Mouse (Mus musculus) splenic B cell, adult 2 months (primary cell): ENCODE measurements around the gene Smim14.
"Not testable (repeated sequence)": the region's sequence is repeated elsewhere in the genome, so short reads cannot be mapped to it uniquely, and the experiment has no call there.

ENCODE experiments used
- DNase-seq: peaks from one replicate; pipeline ENCODE4 v3.0.0-alpha.2; 2011; ENCODE audit warnings: low read depth, low spot score
- H3K27me3 ChIP-seq: 2 replicates; pipeline ENCODE4 v1.6.1; 2012; ENCODE audit warnings: mild to moderate bottlenecking, low read length, moderate library complexity, mixed read lengths; ENCODE audit not compliant: control insufficient read depth, poor library complexity, insufficient read depth, severe bottlenecking
- H3K36me3 ChIP-seq: 2 replicates; pipeline ENCODE4 v1.6.1; 2012; ENCODE audit warnings: mild to moderate bottlenecking, low read length, moderate library complexity, mixed read lengths; ENCODE audit not compliant: control insufficient read depth, poor library complexity, insufficient read depth, severe bottlenecking

Smim14 gene

DNA sequence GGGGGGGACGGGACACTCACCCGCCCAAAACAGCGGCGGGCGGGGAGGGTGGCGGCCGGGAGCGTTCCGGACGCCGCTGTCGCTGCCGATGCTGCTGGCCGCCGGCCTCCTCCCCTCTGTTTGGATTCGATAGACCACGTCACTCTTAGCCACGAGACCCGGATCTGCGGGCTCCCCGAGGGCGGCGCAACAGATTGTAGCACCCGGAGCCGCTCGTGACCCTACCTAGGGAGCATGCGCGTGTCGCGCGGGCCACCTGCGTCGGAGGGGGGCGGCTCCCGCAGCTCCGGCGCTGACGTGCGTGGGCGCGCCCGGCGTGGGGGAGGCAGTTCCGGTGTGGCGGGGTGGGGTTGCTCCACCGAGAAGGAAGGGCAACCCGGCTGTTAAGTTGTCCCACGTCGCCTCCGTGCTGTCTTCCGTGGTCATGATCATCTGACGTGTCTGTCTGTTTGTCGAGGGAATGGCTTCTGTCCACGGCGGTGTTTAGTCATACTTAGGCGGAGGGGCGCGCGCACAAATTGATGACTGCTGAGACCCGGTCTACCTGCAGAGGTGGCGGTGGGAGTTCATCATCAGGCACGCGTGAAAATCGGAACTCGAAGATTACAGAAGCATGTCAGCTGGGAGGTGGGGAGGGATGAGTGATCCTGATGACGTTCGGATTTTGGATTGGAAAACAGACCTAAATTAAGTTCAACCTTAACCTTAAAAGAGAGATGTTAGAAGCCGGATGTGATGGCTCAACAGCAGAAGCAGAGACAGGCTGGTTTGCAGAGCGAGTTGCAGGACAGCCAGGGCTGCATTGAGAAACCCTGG lies 44.1 kb downstream of the Smim14 start, which contains the start of gene Gm43552:
Gene Gm43552, minus strand, starts transcription at position 118 of the 816 bp plus-strand sequence.
- peak; percentile 99 for DNase-seq
- Histone ChIP-seq H3K27me3 (no peaks in the 10 kb centered on the region), H3K36me3 (peaks cover 2% of the 10 kb centered on the region; the same call in 1 of the 2 replicates)

DNA sequence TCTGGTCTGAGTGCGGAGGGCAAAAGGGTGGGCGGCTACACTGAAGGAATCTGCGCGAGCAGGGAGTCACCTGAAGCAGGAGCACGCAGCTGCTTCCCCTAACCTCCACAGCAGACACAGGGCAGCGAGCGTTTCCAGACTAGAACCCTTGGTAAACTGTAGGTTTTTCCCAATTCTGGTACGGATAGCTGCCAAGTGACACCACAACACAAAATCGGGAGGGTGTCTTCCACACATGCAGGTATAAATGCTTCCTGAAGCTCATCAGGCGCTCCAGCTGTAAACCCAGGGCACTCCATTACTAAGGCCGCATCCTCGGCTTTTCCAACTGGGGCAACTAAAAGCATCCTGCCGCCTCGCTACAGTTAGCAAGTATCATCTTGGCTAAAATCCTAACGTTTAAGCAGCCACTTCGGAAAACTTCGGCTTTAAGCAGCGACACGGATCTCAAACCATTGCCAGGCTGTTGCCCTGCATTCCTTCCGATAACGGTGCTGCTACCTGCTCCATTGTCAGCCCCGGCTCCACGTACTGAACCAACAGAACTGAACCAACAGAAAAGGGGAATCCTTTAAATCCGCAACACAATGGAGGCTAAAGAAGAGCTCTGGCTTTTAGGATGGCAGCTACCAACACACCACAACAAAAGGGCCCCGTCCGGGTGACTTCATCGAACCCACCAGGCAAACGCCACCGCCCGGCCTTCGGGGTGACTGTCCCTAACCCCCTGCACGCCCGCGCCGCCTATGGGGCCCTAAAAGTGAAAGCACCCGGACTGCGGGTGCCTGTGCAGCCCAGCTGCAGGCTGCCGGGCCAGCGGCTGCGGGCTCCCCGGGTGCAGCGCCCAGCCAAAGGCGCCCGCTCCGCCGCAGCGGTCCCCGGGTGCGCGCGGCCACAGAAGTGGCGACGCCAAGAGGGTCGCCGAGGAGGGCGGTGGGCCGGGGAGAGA lies 44.9 kb downstream of the Smim14 start:
- no peaks in the 10 kb centered on the region; the same call in 1 of the 2 replicates for H3K27me3 ChIP-seq
- H3K36me3 ChIP-seq = peaks cover 2% of the 10 kb centered on the region; the same call in 1 of the 2 replicates
- DNase-seq = peak; percentile 87

DNA sequence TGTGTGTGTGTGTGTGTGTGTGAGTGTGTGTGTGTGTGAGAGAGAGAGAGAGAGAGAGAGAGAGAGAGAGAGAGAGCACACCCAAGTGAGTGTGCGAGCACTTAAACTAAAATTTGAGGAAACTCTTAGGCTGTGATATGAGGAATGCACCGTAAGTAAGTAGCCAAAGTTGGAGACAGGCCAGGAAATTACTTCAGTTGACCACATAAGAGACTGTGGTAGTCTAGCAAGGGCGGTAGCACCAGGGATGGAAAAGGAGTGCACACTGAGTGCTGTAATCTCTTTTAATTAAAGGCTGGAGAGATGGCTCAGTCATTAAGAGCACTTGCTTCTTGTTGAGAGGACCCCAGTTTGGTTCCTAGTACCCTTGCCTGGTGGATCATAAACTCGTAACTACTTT lies 47.2 kb downstream of the Smim14 start:
- peak; percentile 61 for DNase-seq
- Histone ChIP-seq H3K36me3 (peaks cover 2% of the 10 kb centered on the region; the same call in 1 of the 2 replicates), H3K27me3 (no peaks in the 10 kb centered on the region; the same call in 1 of the 2 replicates)

DNA sequence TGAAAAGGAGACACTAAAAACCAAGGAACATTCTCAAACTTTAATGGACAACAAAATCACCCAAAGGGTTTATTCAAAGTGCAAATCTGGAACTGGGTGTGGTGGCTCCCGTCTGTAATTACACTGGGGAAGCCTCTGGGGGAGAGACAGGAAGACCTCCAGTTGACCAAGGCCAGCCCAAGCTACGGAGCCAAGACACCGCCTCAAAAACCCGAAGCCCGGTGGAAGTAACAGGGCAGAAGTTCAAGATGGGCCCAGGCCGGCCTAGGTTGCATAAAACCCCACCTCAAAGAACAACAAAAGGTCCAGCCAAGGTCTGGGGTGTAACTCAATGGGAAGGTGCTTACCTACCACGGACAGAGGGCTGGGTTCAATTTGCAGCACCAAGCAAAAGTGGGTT lies 48.3 kb downstream of the Smim14 start:
- Histone ChIP-seq H3K36me3 (peaks cover 2% of the 10 kb centered on the region; the same call in 1 of the 2 replicates), H3K27me3 (no peaks in the 10 kb centered on the region; the same call in 1 of the 2 replicates)
- DNase-seq = no peak

DNA sequence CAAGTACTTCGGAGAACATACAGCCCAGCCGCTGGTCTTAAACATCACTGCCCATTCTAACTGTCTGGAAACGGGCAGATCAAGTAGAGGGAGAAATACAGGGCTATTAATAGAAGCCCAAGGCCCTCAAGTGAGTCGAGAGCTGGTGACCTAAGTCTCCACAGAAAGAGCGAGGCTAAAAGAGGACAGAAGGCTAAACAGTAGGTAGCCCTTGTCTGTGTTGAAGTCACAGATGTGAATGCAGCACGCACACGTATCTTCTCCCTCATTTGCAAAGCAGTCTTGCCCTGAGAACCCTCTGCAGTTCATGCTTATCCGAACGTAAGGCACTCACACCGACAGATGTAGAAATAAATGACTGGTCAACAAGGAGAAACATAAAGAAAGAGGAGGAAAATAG lies 49.6 kb downstream of the Smim14 start:
- Histone ChIP-seq H3K36me3 (peaks cover 2% of the 10 kb centered on the region; the same call in 1 of the 2 replicates), H3K27me3 (no peaks in the 10 kb centered on the region; the same call in 1 of the 2 replicates)
- peak; percentile 57 for DNase-seq

DNA sequence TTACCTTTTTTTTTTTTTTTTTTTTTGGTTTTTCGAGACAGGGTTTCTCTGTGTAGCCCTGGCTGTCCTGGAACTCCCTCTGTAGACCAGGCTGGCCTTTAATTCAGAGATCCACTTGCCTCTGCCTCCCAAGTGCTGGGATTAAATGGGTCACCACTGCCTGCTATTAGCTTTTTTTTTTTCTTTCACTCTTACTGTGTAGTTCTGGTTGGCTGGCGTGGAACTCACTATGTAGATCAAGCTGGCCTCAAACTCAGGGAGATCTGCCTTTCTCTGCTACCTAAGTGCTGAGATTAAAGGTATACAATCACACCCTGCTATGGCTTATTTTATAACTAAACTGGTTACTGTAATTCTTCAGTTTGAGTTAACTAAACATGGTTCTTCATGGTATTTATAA lies 50.5 kb downstream of the Smim14 start:
- Histone ChIP-seq H3K27me3 (no peaks in the 10 kb centered on the region; the same call in 1 of the 2 replicates), H3K36me3 (peaks cover 2% of the 10 kb centered on the region; the same call in 1 of the 2 replicates)
- peak; percentile 50 for DNase-seq

DNA sequence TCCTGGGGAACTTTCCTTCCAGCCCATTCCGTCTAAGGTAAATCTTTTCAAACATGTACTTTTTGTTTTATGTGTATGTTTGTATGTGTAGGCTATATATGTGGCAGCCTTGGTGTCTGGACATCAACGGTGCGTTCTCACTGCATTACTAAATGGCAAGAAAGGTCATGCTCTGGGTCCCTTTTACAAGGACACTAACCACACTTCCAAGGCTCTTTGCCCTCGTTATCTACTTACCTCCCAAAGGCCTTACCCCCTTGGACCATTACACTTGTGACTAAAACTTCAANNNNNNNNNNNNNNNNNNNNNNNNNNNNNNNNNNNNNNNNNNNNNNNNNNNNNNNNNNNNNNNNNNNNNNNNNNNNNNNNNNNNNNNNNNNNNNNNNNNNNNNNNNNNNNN lies 54.0 kb downstream of the Smim14 start:
- no peaks in the 10 kb centered on the region; the same call in 1 of the 2 replicates for H3K27me3 ChIP-seq
- peaks cover 2% of the 10 kb centered on the region; the same call in 1 of the 2 replicates for H3K36me3 ChIP-seq
- no peak for DNase-seq

DNA sequence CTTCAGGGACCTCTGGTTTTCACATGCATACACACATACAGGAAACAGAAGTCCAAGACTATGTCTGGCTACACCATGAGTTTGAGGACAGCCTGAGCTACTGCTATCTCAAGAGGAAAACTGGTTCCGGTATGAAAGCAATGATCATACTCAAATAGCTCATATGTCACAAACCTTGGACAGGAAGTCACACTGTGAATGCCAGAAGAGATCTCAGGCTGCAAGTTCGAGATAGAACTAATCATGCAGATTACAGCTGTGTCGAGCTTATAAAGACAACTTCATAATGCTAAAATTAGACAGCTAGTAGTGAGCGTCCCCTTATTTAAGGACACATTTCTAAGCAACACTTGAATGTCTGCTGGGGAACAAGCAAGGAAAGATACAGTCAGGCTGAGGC lies 56.5 kb downstream of the Smim14 start:
- Histone ChIP-seq H3K27me3 (no peaks in the 10 kb centered on the region), H3K36me3 (peaks cover 2% of the 10 kb centered on the region; the same call in 1 of the 2 replicates)
- DNase-seq = peak; percentile 57

DNA sequence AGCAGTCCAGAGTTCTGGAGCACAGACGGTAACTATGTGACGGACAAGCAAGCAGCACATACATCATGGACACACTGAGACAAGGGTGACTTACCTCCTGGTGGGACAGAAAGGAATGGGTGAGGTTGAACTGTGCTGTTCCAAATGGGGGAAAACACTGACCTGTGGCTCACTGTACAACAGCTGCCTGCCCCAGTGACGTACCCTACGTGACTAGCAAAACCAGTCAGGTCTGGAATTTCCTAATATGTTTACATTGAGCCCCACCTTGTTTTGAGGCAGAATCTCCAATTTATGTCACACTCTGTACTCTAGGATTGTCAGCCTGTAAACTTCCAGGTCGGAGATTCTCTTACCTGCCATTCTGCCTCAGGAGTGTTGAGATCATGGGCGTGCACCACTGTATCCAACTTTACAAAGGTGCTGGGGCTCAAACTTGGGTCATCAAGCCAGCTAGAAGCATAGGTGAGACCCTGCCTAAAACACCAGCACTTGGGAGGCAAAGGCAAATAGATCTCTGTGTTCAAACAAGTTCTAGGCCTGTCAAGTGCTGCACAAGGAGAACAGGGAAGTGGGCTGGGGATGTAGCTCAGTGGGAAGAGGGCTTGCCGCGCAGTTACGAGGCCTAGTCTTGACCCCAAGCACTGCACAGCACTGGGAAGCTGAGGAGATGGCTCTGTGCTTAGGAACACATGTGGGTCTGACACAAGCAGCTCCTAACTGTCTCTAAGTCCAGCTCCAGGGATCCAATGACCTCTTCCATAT lies 57.1 kb downstream of the Smim14 start:
- DNase-seq = no peak
- peaks cover 2% of the 10 kb centered on the region; the same call in 1 of the 2 replicates for H3K36me3 ChIP-seq
- H3K27me3 ChIP-seq = no peaks in the 10 kb centered on the region

DNA sequence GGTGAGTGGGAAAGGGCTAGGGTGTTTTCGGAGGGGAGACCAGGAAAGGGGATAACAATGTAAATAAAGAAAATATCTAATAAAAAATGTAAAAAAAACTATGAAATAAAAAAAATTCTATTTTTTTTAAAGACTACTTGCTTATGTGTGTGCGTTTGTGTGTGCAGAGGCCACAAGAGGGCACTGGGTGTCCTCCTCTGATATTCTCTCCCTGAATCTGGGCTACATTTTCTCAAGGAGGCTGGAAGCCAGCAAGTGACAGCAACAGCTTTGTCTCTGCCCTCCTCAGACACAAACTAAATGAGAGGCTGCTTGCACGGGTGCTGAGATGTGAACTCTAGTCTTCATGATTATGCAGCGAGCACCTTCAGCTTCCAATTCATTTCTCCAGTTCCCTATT lies 58.8 kb downstream of the Smim14 start:
- H3K36me3 ChIP-seq = peaks cover 2% of the 10 kb centered on the region; the same call in 1 of the 2 replicates
- peak; percentile 78 for DNase-seq
- no peaks in the 10 kb centered on the region for H3K27me3 ChIP-seq

DNA sequence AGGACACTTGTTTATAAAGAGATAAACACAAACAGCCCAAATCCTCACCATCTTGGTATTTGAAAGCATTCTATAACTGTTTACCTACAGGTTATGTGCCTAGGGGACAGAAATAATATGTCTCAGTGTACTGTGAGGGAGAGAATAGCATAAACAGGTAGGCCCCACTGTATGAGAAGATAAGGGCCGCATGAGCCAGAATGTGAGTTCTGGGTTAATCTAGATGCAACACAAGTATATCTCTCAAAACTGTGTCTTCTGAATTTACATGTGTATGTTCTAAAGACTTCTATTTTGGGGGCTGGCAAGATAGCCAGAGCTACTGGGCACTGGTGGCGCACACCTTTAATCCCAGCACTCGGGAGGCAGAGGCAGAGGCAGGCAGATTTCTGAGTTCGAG lies 60.2 kb downstream of the Smim14 start:
- DNase-seq, H3K36me3 ChIP-seq, H3K27me3 ChIP-seq: not testable (repeated sequence)

DNA sequence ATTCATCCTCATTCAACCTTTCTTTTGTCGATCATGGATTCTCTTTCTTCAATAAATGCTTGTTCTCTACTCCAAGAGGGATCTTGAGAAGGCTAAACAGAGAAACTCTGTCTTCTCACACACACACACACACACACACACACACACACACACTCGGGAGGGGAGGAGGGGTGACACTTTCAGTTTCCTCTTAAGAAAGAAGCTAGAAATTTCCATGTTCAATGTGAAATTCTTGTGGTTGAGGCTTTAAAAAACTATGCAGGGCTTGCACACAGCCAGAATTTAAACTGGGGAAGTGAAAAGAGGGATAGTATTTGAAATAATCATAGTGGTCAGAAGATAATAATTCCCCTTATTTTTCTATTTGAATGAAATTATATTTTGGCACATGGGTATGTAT lies 61.2 kb downstream of the Smim14 start:
- H3K27me3 ChIP-seq = no peaks in the 10 kb centered on the region
- peak; percentile 68 for DNase-seq
- H3K36me3 ChIP-seq = peaks cover 5% of the 10 kb centered on the region

DNA sequence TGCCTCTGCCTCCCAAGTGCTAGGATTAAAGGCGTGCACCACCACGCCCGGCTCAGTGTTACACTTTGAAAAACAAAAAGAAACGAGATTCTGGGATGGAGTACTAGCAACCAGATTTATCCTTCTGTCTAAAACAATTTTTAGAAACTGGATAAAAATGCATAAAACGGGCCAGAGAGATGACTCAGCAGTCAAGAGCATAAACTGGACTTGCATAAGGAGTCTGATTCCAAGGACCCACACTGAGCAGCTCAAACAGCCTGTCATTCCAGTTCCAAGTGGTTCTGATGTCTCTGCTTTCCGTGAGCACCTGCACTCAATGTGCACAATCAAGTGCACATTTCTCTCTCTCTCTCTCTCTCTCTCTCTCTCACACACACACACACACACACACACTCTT lies 67.2 kb downstream of the Smim14 start:
- DNase-seq = no peak
- Histone ChIP-seq H3K36me3 (peaks cover 19% of the 10 kb centered on the region), H3K27me3 (no peaks in the 10 kb centered on the region)

DNA sequence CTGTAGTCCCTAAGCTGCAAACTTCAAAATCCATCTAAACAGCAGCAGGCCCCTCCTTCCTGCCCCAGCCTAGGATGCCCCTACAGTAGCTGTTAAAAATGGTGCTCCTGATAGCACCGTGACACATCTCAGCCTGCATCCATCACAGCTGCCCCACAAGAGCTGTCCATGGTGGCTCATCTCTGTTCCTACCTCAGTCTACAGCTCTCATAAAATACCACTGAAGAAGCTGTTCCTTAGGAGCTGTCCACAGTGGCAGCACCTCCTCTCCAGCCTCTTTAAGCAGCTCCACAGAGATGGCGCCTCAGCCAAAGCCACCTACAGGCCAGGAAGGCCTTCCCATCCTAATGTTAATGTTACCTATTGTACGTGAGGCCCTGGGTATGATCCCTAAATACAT lies 70.1 kb downstream of the Smim14 start:
- no peak for DNase-seq
- peaks cover 27% of the 10 kb centered on the region for H3K36me3 ChIP-seq

More for the DNA sequence above, 70.1 kb downstream of the Smim14 start:
- no peaks in the 10 kb centered on the region for H3K27me3 ChIP-seq
